Mouse (Mus musculus): ENCODE measurements around the gene Ggta1.

GRCm38 (mm10) chr2:35509343-35509667 lies 46.3 kb upstream of the Ggta1 start:
- TF ChIP-seq POLR2A (IDR thresholded peaks at IDR 0.05; ENCODE audit: borderline replicate concordance, low read depth, low read length) (no peak), CTCF (IDR thresholded peaks at IDR 0.05; ENCODE audit: low read depth, low read length) (no peak)
